Mouse (Mus musculus): ENCODE results near the gene Med19.

- TF ChIP-seq CTCF (IDR thresholded peaks at IDR 0.05; ENCODE audit: control insufficient read depth, insufficient read depth, insufficient replicate concordance, low read depth, low read length) (no peak), POLR2A (IDR thresholded peaks at IDR 0.05; ENCODE audit: control insufficient read depth, low read depth, low read length) (no peak)
Measured at GRCm38 (mm10) chr2:84655864-84656263, 22.3 kb upstream of the Med19 start.
